Mouse (Mus musculus): Measurements from ENCODE around the gene B4galt7. TPM values are rescaled to one million over a fixed set of nuclear protein-coding genes. Genes with fewer than 3 reads are reported as not detected.

The B4galt7 gene
- total and polyA plus RNA-seq, 3 experiments = 8.5 to 11.7 (median 11.0) TPM

- H3K4me1 ChIP-seq (ENCODE audit: control insufficient read depth in 1 of 2, insufficient read depth in 2 of 2) = peaks cover 2 to 11% of the 10 kb centered on the region in 2 experiments; a peak in 3 of 4 replicates
- peaks cover 10% of the 10 kb centered on the region for H3K9me3 ChIP-seq (replicated peaks; ENCODE audit: low read length)
- dilution Hi-C loops (cut with MboI; ENCODE audit: extremely low pct_ligation_motif_present, extremely low pct_unique_long_range_greater_than_20kb, low sequenced_read_pairs) = no loop called here
- H3K4me3 ChIP-seq (replicated peaks in 1 of 3; ENCODE audit: low read depth in 2 of 3, low read length in 2 of 3, poor library complexity in 1 of 3) = no peak overlapping the region
- TF ChIP-seq ZMIZ1 (IDR thresholded peaks at IDR 0.05; ENCODE audit: low read depth, low read length) = no peak
- TF ChIP-seq MEF2A (IDR thresholded peaks at IDR 0.05; ENCODE audit: borderline replicate concordance, low read depth, low read length) = no peak
- no peak for TF ChIP-seq MAFK (IDR thresholded peaks at IDR 0.05; ENCODE audit: insufficient replicate concordance, low read length)
- no peak overlapping the region for H3K27ac ChIP-seq (ENCODE audit: insufficient read depth, low read depth)
- no peak overlapping the region for H3K4me2 ChIP-seq (ENCODE audit: insufficient read depth, low read depth, poor library complexity, severe bottlenecking)
- no peaks in the 10 kb centered on the region for H3K79me2 ChIP-seq (replicated peaks; ENCODE audit: control insufficient read depth, extremely low read depth, insufficient read depth, poor library complexity, severe bottlenecking)
- DNase-seq (ENCODE audit: extremely low read depth) = no peak
- no peak overlapping the region for H3K9ac ChIP-seq (ENCODE audit: insufficient read depth, low read depth)
- peaks cover 0 to 2% of the 10 kb centered on the region in 2 experiments for H3K36me3 ChIP-seq (replicated peaks in 1 of 2; ENCODE audit: control insufficient read depth in 1 of 2, insufficient read depth in 1 of 2, low read length in 1 of 2)
- in situ Hi-C loops (cut with MboI; ENCODE audit: low pct_ligation_motif_present, low pct_unique_long_range_greater_than_20kb, low sequenced_read_pairs) = no loop called here
- no peaks in the 10 kb centered on the region for H3K27me3 ChIP-seq (replicated peaks)
Observed at GRCm38 (mm10) chr13:55578086-55578485, 21.6 kb upstream of the B4galt7 start.

DNA sequence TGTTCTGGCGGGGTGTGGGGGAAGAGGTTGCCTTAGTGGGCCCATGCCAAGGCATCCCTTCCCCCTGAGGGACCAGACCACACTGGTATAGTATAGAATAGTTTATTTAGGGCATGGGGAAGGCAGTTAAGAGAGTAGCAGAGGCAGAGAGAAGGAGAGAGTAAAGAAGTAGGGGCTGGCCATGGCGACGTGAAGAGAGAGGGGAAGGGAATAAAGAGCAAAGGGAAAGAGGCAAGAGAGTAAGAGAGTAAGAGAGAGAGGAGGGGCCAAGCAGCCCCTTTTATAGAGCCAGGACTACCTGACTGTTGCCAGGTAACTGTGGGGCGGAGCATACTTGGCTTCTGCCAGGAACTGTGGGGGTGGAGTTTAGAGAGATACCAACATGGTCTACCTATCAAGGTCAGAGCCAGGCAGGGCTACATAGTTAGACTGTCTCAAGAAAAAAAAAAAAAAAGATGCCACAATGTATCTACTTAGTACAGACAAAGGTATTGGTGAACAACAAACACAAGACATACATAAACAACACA is 7.7 kb upstream of the B4galt7 start:
- H3K4me3 ChIP-seq (replicated peaks in 1 of 3; ENCODE audit: low read depth in 2 of 3, low read length in 2 of 3, poor library complexity in 1 of 3) = no peak overlapping the region
- H3K36me3 ChIP-seq (replicated peaks in 1 of 2; ENCODE audit: control insufficient read depth in 1 of 2, insufficient read depth in 1 of 2, low read length in 1 of 2) = peaks cover 23 to 26% of the 10 kb centered on the region in 2 experiments
- dilution Hi-C loops (cut with MboI; ENCODE audit: extremely low pct_ligation_motif_present, extremely low pct_unique_long_range_greater_than_20kb, low sequenced_read_pairs) = no loop called here
- in situ Hi-C loops (cut with MboI; ENCODE audit: low pct_ligation_motif_present, low pct_unique_long_range_greater_than_20kb, low sequenced_read_pairs) = no loop called here
- peaks cover 8% of the 10 kb centered on the region for H3K27me3 ChIP-seq (replicated peaks)
- H3K27ac ChIP-seq (ENCODE audit: insufficient read depth, low read depth) = no peak overlapping the region
- no peak for DNase-seq (ENCODE audit: extremely low read depth)
- H3K9me3 ChIP-seq (replicated peaks; ENCODE audit: low read length) = peaks cover 2% of the 10 kb centered on the region
- H3K4me1 ChIP-seq (ENCODE audit: control insufficient read depth in 1 of 2, insufficient read depth in 2 of 2) = peaks cover 7 to 22% of the 10 kb centered on the region in 2 experiments; a peak in 3 of 4 replicates
- H3K79me2 ChIP-seq (replicated peaks; ENCODE audit: control insufficient read depth, extremely low read depth, insufficient read depth, poor library complexity, severe bottlenecking) = peaks cover 22% of the 10 kb centered on the region
- H3K4me2 ChIP-seq (ENCODE audit: insufficient read depth, low read depth, poor library complexity, severe bottlenecking) = no peak overlapping the region
- H3K9ac ChIP-seq (ENCODE audit: insufficient read depth, low read depth) = no peak overlapping the region
- no peak for TF ChIP-seq PAX5 (IDR thresholded peaks at IDR 0.05; ENCODE audit: low read length)
- TF ChIP-seq POLR2AphosphoS2 (IDR thresholded peaks at IDR 0.05; ENCODE audit: low read depth, low read length) = no peak
- TF ChIP-seq RAD21 (IDR thresholded peaks at IDR 0.05; ENCODE audit: low read depth, low read length) = no peak
- no peak for TF ChIP-seq CHD1 (IDR thresholded peaks at IDR 0.05; ENCODE audit: low read depth, low read length)

GRCm38 (mm10) chr13:55592512-55593253 is 7.0 kb upstream of the B4galt7 start:
- dilution Hi-C loops (cut with MboI; ENCODE audit: extremely low pct_ligation_motif_present, extremely low pct_unique_long_range_greater_than_20kb, low sequenced_read_pairs) (no loop called here), in situ Hi-C loops (cut with MboI; ENCODE audit: low pct_ligation_motif_present, low pct_unique_long_range_greater_than_20kb, low sequenced_read_pairs) (no loop called here)
- Histone ChIP-seq H3K4me3 (replicated peaks in 1 of 3; ENCODE audit: low read depth in 2 of 3, low read length in 2 of 3, poor library complexity in 1 of 3) (peak overlapping the region; percentile 78 to 95 (median 81)), H3K27ac (ENCODE audit: insufficient read depth, low read depth) (no peak overlapping the region), H3K9me3 (replicated peaks; ENCODE audit: low read length) (peaks cover 2% of the 10 kb centered on the region), H3K36me3 (replicated peaks in 1 of 2; ENCODE audit: control insufficient read depth in 1 of 2, insufficient read depth in 1 of 2, low read length in 1 of 2) (peaks cover 27 to 30% of the 10 kb centered on the region in 2 experiments), H3K4me2 (ENCODE audit: insufficient read depth, low read depth, poor library complexity, severe bottlenecking) (peak overlapping the region; percentile 35), H3K4me1 (ENCODE audit: control insufficient read depth in 1 of 2, insufficient read depth in 2 of 2) (peaks cover 7 to 22% of the 10 kb centered on the region in 2 experiments; a peak in 3 of 4 replicates), H3K79me2 (replicated peaks; ENCODE audit: control insufficient read depth, extremely low read depth, insufficient read depth, poor library complexity, severe bottlenecking) (peaks cover 22% of the 10 kb centered on the region), H3K27me3 (replicated peaks) (peaks cover 8% of the 10 kb centered on the region), H3K9ac (ENCODE audit: insufficient read depth, low read depth) (peak overlapping the region; percentile 70)
- peak; percentile 96 for DNase-seq (ENCODE audit: extremely low read depth)
- TF ChIP-seq HCFC1 (IDR thresholded peaks at IDR 0.05; ENCODE audit: low read depth, low read length) = peak; percentile 97
- 0 out of 2 replicates have a peak, but pooled peaks have one; percentile 25 for TF ChIP-seq BHLHE40 (IDR thresholded peaks at IDR 0.05; ENCODE audit: low read depth, low read length)
- peak; percentile 90 for TF ChIP-seq ZMIZ1 (IDR thresholded peaks at IDR 0.05; ENCODE audit: low read depth, low read length)
- TF ChIP-seq SMC3 (IDR thresholded peaks at IDR 0.05; ENCODE audit: low read depth, low read length) = no peak
- peak; percentile 96 for TF ChIP-seq NRF1 (IDR thresholded peaks at IDR 0.05; ENCODE audit: low read depth, low read length)
- TF ChIP-seq MXI1 (IDR thresholded peaks at IDR 0.05; ENCODE audit: low read depth, low read length) = peak; percentile 73; the same call in 1 of the 2 replicates
- peak; percentile 94 for TF ChIP-seq POLR2AphosphoS2 (IDR thresholded peaks at IDR 0.05; ENCODE audit: low read depth, low read length)
- peak; percentile 84; the same call in 1 of the 2 replicates for TF ChIP-seq MYC (IDR thresholded peaks at IDR 0.05; ENCODE audit: low read depth, low read length)
- TF ChIP-seq CTCF (conservative IDR thresholded peaks at IDR 0.05 in 1 of 2, IDR thresholded peaks at IDR 0.05 in 1 of 2; ENCODE audit: low read depth in 2 of 2, low read length in 2 of 2) = no peak
- TF ChIP-seq ZKSCAN1 (IDR thresholded peaks at IDR 0.05; ENCODE audit: borderline replicate concordance, low read depth, low read length) = no peak
- TF ChIP-seq POLR2A (IDR thresholded peaks at IDR 0.05; ENCODE audit: low read depth, low read length) = peak; percentile 98
- TF ChIP-seq MEF2A (IDR thresholded peaks at IDR 0.05; ENCODE audit: borderline replicate concordance, low read depth, low read length) = peak; percentile 72
- TF ChIP-seq TCF12 (IDR thresholded peaks at IDR 0.05; ENCODE audit: low read depth, low read length) = peak; percentile 99
- no peak for TF ChIP-seq ZC3H11A (IDR thresholded peaks at IDR 0.05; ENCODE audit: low read depth, low read length)
- peak; percentile 61; the same call in 1 of the 2 replicates for TF ChIP-seq SIN3A (IDR thresholded peaks at IDR 0.05; ENCODE audit: low read length)
- TF ChIP-seq IRF4 (IDR thresholded peaks at IDR 0.05; ENCODE audit: low read depth, low read length) = peak; percentile 36; the same call in 1 of the 2 replicates
- no peak; the same call in 1 of the 2 replicates for TF ChIP-seq RCOR1 (conservative IDR thresholded peaks at IDR 0.05; ENCODE audit: low read depth, low read length)
- TF ChIP-seq NELFE (IDR thresholded peaks at IDR 0.05; ENCODE audit: low read depth, low read length) = peak; percentile 97
- TF ChIP-seq ELF1 (IDR thresholded peaks at IDR 0.05; ENCODE audit: low read depth, low read length) = peak; percentile 75

Data from CH12.LX (cell line).